Mouse (Mus musculus) ES-Bruce4 (cell line): ENCODE data around the gene Nmur2. TPM values are rescaled to one million over a fixed set of nuclear protein-coding genes. Genes with fewer than 3 reads are reported as not detected.

Source experiments
- H3K27ac ChIP-seq: 2 replicates; pipeline ENCODE4 v1.5.1; 2012; ENCODE audit warnings: low read length, inconsistent platforms; ENCODE audit not compliant: insufficient read depth
- H3K27me3 ChIP-seq: 2 replicates; pipeline ENCODE4 v1.6.1; 2012; ENCODE audit warnings: mild to moderate bottlenecking, low read length, inconsistent platforms; ENCODE audit not compliant: control insufficient read depth, poor library complexity, insufficient read depth, severe bottlenecking
- H3K36me3 ChIP-seq: 2 replicates; pipeline ENCODE4 v1.6.1; 2012; ENCODE audit warnings: inconsistent platforms, mild to moderate bottlenecking, low read length, moderate library complexity; ENCODE audit not compliant: control insufficient read depth, poor library complexity, insufficient read depth, severe bottlenecking
- H3K4me1 ChIP-seq: one replicate; pipeline ENCODE4 v1.8.1; 2011; ENCODE audit warnings: low read length; ENCODE audit not compliant: control insufficient read depth, insufficient read depth
- H3K4me3 ChIP-seq: 2 replicates; pipeline ENCODE4 v1.5.1; 2011; ENCODE audit warnings: low read depth, mild to moderate bottlenecking, low read length
- H3K9ac ChIP-seq: 2 replicates; pipeline ENCODE4 v1.6.1; 2012; ENCODE audit warnings: low read depth, mild to moderate bottlenecking, inconsistent platforms; ENCODE audit not compliant: poor library complexity, severe bottlenecking
- H3K9me3 ChIP-seq: replicated peaks from 2 replicates; pipeline ENCODE4 v1.6.1; 2012; ENCODE audit warnings: mild to moderate bottlenecking, low read length, inconsistent platforms; ENCODE audit not compliant: control insufficient read depth, poor library complexity, insufficient read depth, severe bottlenecking
- CTCF ChIP-seq: IDR thresholded peaks from one replicate; pipeline ENCODE4 v1.8.1; 2011; ENCODE audit warnings: low read depth, low read length
- EP300 ChIP-seq: IDR thresholded peaks from 2 replicates; pipeline ENCODE4 v1.6.1; 2011; ENCODE audit warnings: low read depth, low read length; ENCODE audit not compliant: insufficient read depth
- POLR2A ChIP-seq: IDR thresholded peaks from one replicate; pipeline ENCODE4 v1.8.1; 2011; ENCODE audit warnings: low read length; ENCODE audit not compliant: insufficient read depth
- polyA plus RNA-seq: library from polyadenylated mRNA; stranded (reverse); fragments of >200 nt; gene quantifications from 2 replicates; pipeline ENCODE4 v1.2.4, GENCODE M21; 2011; ENCODE audit warnings: low read depth; ENCODE audit not compliant: missing spikeins, insufficient read depth, insufficient read length

Gene Nmur2
- polyA plus RNA-seq, 1 experiment, result not detected

- no peaks in the 10 kb centered on the region for H3K9me3 ChIP-seq
- no peak overlapping the region for H3K9ac ChIP-seq
- no peaks in the 10 kb centered on the region for H3K36me3 ChIP-seq
- no peaks in the 10 kb centered on the region; the same call in 1 of the 2 replicates for H3K27me3 ChIP-seq
- no peak overlapping the region for H3K27ac ChIP-seq
- no peak overlapping the region for H3K4me3 ChIP-seq
- no peak for TF ChIP-seq POLR2A
- TF ChIP-seq EP300, result no peak
- no peak for TF ChIP-seq CTCF
- H3K4me1 ChIP-seq, result no peaks in the 10 kb centered on the region
These were observed 32.5 kb downstream of the Nmur2 start for GRCm38 (mm10) chr11:56008277-56008676.

DNA sequence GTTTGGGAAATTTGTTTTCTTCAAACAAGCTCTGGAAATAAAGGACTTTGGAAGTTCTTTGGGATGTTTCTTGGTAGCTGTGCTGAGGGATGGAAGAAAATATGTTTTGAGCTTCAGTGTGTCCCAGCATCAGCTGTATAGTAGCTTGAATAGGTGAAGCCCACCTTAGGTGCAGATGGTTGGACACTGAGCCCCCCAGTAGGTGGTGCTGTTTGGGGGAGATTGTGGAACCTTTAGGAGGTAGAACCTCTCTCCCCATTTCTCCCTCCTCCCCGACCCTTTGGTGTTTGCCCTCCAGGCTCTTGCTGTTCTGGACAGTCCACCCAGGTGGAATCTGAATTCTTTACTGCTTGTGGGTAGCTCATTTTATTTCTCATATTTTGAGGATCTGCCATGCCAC is 48.0 kb downstream of the Nmur2 start:
- H3K36me3 ChIP-seq, result no peaks in the 10 kb centered on the region
- no peak overlapping the region for H3K27ac ChIP-seq
- H3K4me3 ChIP-seq, result no peak overlapping the region
- H3K27me3 ChIP-seq, result no peaks in the 10 kb centered on the region; the same call in 1 of the 2 replicates
- no peak overlapping the region for H3K9ac ChIP-seq
- TF ChIP-seq EP300 (no peak), POLR2A (no peak), CTCF (peak; percentile 34)
- no peaks in the 10 kb centered on the region for H3K9me3 ChIP-seq
- H3K4me1 ChIP-seq, result no peaks in the 10 kb centered on the region

- Histone ChIP-seq H3K4me1 (no peaks in the 10 kb centered on the region), H3K9ac (no peak overlapping the region), H3K9me3 (no peaks in the 10 kb centered on the region), H3K27me3 (no peaks in the 10 kb centered on the region; the same call in 1 of the 2 replicates), H3K36me3 (no peaks in the 10 kb centered on the region), H3K27ac (no peak overlapping the region), H3K4me3 (no peak overlapping the region)
- no peak for TF ChIP-seq POLR2A
- no peak for TF ChIP-seq EP300
- no peak for TF ChIP-seq CTCF
These were observed 48.7 kb downstream of the Nmur2 start for GRCm38 (mm10) chr11:55992148-55992547.

GRCm38 (mm10) chr11:55991505-55992066 is 49.2 kb downstream of the Nmur2 start:
- TF ChIP-seq EP300 (no peak), CTCF (peak; percentile 65), POLR2A (no peak)
- H3K36me3 ChIP-seq, result no peaks in the 10 kb centered on the region
- H3K4me3 ChIP-seq, result no peak overlapping the region
- H3K27ac ChIP-seq, result no peak overlapping the region
- H3K4me1 ChIP-seq, result no peaks in the 10 kb centered on the region
- no peaks in the 10 kb centered on the region for H3K9me3 ChIP-seq
- no peak overlapping the region for H3K9ac ChIP-seq
- H3K27me3 ChIP-seq, result no peaks in the 10 kb centered on the region; the same call in 1 of the 2 replicates

DNA sequence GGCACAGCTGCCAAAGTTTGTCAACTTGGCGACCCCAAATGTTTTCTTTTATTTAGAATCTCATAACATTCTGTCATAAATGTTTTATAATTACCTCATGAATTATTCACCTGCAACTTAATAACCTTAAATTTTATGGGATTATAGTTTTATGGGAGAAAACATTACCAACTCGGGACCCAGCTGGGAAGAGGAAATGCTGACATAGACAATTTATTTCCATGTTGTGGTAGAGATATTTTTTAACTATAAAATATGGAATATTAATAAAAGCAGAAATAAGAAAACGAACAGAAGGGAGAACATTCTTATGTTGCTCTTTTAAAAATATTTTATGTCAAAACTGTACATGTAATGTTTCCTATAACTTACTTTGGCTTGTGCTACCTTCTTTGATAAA is 56.2 kb downstream of the Nmur2 start:
- H3K4me3 ChIP-seq, result no peak overlapping the region
- H3K27ac ChIP-seq, result no peak overlapping the region
- no peaks in the 10 kb centered on the region for H3K36me3 ChIP-seq
- no peaks in the 10 kb centered on the region for H3K4me1 ChIP-seq
- no peaks in the 10 kb centered on the region for H3K9me3 ChIP-seq
- H3K9ac ChIP-seq, result no peak overlapping the region
- TF ChIP-seq CTCF, result no peak
- no peak for TF ChIP-seq POLR2A
- TF ChIP-seq EP300, result no peak
- H3K27me3 ChIP-seq, result no peaks in the 10 kb centered on the region

DNA sequence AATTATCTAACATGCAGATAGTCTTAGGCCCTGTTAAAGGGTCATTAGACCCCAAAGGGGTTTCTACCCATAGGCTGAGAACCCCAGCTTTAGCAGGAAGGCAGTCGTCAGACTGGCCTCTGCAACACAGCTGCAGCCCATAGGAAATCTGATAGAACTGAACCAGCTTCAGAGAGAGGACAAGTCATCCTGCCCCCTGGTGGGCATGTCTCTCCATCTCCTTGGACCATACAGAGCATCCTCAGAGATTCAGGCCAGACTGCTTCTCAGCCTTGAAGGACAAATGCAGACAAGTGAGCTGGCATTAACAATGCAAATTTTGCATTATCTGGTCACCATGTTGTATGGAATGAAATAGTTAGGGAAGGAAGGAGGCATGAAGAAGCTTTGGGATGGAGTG is 59.2 kb downstream of the Nmur2 start:
- Histone ChIP-seq H3K9ac (no peak overlapping the region), H3K27ac (no peak overlapping the region), H3K4me3 (no peak overlapping the region), H3K27me3 (no peaks in the 10 kb centered on the region), H3K9me3 (no peaks in the 10 kb centered on the region), H3K36me3 (no peaks in the 10 kb centered on the region), H3K4me1 (no peaks in the 10 kb centered on the region)
- no peak for TF ChIP-seq EP300
- TF ChIP-seq CTCF, result peak; percentile 40
- TF ChIP-seq POLR2A, result no peak

DNA sequence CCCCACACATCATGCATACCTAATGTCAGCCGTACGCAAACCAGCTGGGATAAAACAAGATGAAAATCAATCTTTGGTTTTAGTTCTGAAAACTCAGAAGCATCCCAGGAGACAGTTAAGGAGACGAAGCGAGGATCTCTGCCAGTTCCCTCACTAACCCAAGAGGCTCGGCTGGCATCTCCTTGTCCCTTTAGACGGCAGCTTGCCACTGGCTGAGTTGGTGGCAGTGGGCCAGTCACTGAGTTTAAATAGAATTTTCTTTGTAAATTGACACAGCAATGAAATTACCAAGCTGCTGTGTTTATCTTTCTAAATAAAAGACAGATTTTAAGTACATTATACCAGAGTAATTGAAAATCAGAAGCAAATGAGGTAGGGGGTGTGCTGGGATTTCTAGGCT is 62.7 kb downstream of the Nmur2 start:
- TF ChIP-seq EP300, result no peak
- TF ChIP-seq CTCF, result no peak
- TF ChIP-seq POLR2A, result no peak
- Histone ChIP-seq H3K4me3 (no peak overlapping the region), H3K4me1 (no peaks in the 10 kb centered on the region), H3K9me3 (no peaks in the 10 kb centered on the region), H3K36me3 (no peaks in the 10 kb centered on the region), H3K9ac (no peak overlapping the region), H3K27me3 (no peaks in the 10 kb centered on the region), H3K27ac (no peak overlapping the region)
